Mouse (Mus musculus) layer of hippocampus, adult 8-10 months (tissue): ENCODE measurements around the gene Edem2. TPM values are rescaled to one million over a fixed set of nuclear protein-coding genes. Genes with fewer than 3 reads are reported as not detected.
A peak's percentile ranks its signal among the peaks of the same experiment; 100 is the strongest.
"Not testable (repeated sequence)": the region's sequence is repeated elsewhere in the genome, so short reads cannot be mapped to it uniquely, and the experiment has no call there.

ENCODE experiments used
- DNase-seq, 2 experiments: peaks; one replicate each; pipeline ENCODE4 v3.0.0; 2022; ENCODE audit warnings: low spot score in 2 of 2
- total RNA-seq, 4 experiments: library from RNA; stranded (reverse); gene quantifications; 2 replicates each; pipeline ENCODE4 v1.2.4; 2022

The Edem2 gene
- total RNA-seq, 4 experiments from 2014 or later, result 23.9 to 33.5 (median 27.8) TPM

DNA sequence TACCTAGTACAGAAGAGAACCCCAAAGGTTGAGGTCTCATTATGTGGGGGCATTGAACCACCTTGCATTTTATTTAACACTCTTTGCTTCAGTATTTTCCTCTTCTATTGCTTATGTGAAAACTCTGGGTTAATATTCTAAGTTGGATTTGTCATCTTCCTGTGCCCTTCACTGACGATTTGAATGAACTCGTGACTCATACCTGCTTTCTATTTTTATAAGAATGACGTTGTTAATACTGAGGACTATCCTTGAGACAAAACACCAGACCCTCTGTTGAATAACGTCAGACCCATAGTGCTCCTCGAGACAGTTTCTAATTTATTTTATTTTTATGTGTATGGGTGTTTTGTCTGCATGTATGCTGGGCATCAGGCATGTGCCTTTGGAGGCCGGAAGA lies 7.7 kb upstream of the Edem2 start:
- DNase-seq, result no peak

GRCm38 (mm10) chr2:155735766-155736165 lies 6.5 kb upstream of the Edem2 start, which contains the start of gene Gm17581:
Gene Gm17581, minus strand, starts transcription at chr2:155735866.
- not testable (repeated sequence) for DNase-seq

DNA sequence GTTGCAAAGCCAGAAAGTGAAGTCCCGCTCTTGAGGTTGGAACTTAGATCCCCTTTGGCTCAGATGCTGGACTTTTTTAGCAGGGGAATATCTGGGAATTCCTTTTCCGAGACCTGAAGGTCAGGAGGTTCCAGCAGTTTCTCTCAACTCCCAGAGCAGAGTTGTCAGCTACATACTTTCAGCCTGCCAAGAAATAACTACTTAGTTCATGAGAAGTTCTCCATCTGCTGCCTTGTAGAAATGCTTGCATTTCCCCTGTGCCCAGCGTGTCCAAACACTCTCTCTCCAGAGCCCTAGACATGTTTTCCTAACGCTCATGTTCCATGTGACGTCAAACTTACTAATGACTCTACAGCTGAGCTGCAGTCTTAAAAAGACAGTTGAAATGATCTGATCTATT lies 5.8 kb upstream of the Edem2 start:
- DNase-seq, result no peak

- no peak for DNase-seq
Observed at GRCm38 (mm10) chr2:155728742-155729141, 533 bp downstream of the Edem2 start.

DNA sequence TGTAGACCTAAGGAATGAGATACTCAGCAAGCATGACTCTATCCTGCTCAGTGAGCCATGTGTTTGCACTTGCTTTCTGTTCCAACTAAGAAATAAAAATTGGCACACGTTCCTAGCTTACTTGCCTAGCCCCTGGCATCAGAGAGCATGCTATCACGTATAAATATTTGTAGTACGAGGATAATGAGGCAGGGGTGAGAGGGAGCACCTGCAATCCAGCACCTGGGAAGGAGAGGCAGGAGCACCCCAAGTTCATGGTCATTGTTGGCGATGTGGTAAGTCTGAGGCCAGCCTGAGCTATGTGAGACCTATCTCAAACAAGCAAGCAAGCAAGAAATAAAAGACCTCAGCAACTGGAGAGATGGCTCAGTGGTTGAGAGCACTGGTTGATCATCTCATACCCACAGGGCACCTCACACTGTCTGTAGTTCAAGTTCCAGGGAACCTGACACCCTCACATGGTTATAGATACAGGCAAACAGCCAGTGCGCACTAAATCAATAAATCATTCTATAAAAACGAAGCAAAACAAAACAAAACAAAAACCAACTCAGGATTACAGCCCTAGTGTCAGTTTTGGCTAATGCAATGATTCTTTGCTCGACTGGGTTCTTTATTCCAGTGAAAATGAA lies 1.4 kb downstream of the Edem2 start:
- DNase-seq, result no peak

GRCm38 (mm10) chr2:155726302-155726701 lies 3.0 kb downstream of the Edem2 start:
- DNase-seq, result no peak

- no peak for DNase-seq
Observed at GRCm38 (mm10) chr2:155724526-155724925, 4.7 kb downstream of the Edem2 start.

GRCm38 (mm10) chr2:155724036-155724435 lies 5.2 kb downstream of the Edem2 start:
- DNase-seq, result no peak

DNA sequence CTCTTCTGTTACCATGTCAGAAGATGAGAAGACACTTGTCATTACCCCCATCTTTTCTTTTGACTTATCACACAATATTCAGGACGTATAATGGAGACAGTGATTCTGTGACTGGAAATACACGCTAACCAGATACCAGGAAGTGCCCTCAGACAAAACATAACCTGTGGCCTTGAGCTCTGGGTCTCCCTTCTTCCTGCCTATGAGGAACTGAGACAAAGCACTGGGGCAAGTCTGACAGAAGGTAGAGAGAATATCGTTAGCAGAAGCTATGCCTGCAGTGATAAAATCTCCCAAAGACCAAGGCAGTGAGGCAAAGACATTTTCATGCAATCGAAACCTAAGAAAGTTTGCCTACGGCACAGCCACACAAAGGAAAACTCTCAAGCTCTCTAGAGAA lies 8.7 kb downstream of the Edem2 start:
- no peak for DNase-seq

- no peak for DNase-seq
Observed at GRCm38 (mm10) chr2:155717082-155717990, 11.9 kb downstream of the Edem2 start.

- no peak for DNase-seq
Observed at GRCm38 (mm10) chr2:155710557-155710956, 18.7 kb downstream of the Edem2 start.

DNA sequence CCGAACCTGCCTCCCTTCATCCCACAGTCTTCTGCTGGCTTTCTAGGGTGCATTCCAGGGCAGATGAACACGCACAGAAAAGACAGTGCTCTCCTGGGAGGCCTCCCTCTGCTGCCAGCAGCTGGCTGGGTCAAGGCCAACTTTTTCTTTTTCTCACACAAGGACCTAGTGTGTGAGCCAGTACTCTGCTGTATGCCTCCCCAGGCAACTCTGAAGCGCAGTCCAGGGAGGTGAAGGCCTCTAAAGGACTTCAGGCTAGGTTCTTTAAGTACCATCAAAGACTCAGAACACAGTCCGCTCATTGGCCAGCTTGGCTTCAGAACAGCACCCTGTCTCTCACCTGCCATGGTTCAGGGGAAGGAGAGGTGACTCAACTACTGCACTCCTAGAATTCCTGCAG lies 22.0 kb downstream of the Edem2 start:
- peak; percentile 37 to 41 for DNase-seq

DNA sequence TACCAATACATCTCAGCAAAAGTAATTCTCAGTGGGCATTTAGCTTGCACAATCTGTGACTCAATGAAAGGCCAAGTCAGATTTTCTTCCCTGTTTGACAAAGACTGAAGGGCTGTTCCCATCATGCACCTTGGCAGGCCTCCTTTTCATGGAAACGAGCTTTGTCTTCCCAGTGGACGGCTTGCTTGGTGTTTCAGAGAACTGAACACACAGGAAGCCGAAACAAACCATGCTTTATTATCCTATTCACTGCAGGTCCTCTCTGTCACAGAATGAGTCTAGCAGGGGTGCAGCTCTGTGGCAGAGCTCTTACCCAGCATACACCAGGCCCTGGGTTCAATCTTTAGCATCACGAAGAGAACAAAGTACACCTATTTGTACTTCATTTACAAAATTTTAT lies 25.6 kb downstream of the Edem2 start:
- no peak for DNase-seq

- DNase-seq, result peak in 1 of 2 experiments; percentile 30
Observed at GRCm38 (mm10) chr2:155701399-155701919, 27.8 kb downstream of the Edem2 start.

GRCm38 (mm10) chr2:155698443-155698842 lies 30.8 kb downstream of the Edem2 start:
- not testable (repeated sequence) for DNase-seq

DNA sequence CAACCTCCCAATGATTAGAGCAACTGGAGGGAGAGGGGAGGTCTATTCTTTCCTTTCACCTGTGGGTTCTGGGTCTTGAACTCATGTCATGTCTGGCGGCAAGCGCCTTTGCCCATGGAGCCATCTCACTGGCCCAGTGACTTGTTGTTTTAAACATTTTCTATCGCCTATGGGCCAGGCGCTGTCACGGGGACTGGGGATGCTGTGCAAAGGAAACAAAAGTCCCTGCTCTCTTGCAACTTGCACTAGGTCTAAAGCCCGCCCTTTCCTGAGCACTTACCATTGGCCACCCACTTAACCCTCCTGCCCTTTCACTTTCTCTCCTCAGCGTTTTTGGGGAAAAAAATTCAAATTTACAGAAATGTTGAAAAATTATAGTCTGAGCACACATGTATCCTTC lies 32.4 kb downstream of the Edem2 start:
- no peak for DNase-seq

DNA sequence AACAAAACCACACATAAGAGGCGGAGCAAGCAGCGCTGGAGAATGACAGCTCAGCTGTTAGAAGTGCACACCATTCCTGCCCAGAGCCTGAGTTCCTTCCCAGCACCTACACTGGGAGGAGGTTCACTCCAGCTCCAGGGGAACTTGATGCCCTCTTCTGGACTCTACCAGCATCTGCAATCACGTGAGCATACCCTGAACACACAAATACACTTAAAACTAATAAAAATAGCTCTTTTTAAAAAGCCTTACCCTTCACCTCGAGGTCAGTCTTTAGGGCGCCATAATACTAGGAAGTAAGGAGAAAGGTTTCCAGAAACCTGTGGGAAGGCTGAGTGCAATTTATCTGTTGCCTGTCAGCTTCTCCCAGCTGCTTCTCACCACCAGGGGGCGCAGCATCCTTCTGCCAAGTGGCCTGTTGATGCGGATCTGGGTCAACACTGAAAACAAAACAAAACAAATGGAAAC lies 33.1 kb downstream of the Edem2 start:
- DNase-seq, result peak; percentile 60 to 83

GRCm38 (mm10) chr2:155695316-155695715 lies 34.0 kb downstream of the Edem2 start:
- no peak for DNase-seq

- DNase-seq, result no peak
Observed at GRCm38 (mm10) chr2:155694564-155694963, 34.7 kb downstream of the Edem2 start.

DNA sequence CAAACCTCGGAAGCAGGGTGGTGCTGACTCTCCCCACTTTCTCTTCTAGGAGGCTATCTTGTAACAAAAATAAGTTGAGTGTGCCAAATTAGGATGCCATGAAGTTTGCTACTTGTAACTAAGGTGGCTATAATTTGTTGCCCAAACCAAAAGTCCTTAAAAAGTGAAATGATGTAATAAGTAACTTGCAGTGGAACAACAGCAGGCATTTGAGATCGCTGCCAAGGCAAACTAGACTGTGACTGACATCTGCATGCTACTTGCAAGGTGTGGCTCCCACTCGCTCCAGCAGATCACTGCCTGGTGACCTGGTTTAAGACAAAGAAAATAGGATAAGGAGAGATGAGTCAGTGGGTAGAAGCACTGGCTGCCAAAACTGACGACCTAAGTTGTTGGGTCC lies 36.1 kb downstream of the Edem2 start:
- no peak for DNase-seq

GRCm38 (mm10) chr2:155691723-155692493 lies 37.4 kb downstream of the Edem2 start, which contains the start of gene Trpc4ap:
Gene Trpc4ap, minus strand, starts transcription at chr2:155692384.
- peak; percentile 91 to 96 for DNase-seq
